Mouse (Mus musculus) liver, embryonic 11.5 days (tissue): ENCODE measurements around the gene Afmid. TPM values are rescaled to one million over a fixed set of nuclear protein-coding genes. Genes with fewer than 3 reads are reported as not detected.
A peak's percentile ranks its signal among the peaks of the same experiment; 100 is the strongest.

Experiments used
- ATAC-seq: fragments of 200-750 bp; cut with Nextera tagmentation; replicated peaks from 2 replicates; pipeline ENCODE4 v1.8.0; 2017; ENCODE audit warnings: moderate number of reproducible peaks, mild to moderate bottlenecking, moderate TSS enrichment, moderate library complexity; ENCODE audit not compliant: low FRiP score
- DNase-seq: peaks from one replicate; pipeline ENCODE4 v3.0.0-alpha.2; 2017; ENCODE audit warnings: low spot score
- H3K27ac ChIP-seq: fragments of 300-500 bp; sonication (generic); 2 replicates; pipeline ENCODE4 v1.5.1; 2014; ENCODE audit warnings: mild to moderate bottlenecking, low read depth, low read length, control low read depth
- H3K27me3 ChIP-seq: fragments of 300-500 bp; sonication (generic); replicated peaks from 2 replicates; pipeline ENCODE4 v1.6.1; 2014; ENCODE audit warnings: low read length, mixed read lengths; ENCODE audit not compliant: control insufficient read depth, insufficient read depth
- H3K36me3 ChIP-seq: fragments of 300-500 bp; sonication (generic); 2 replicates; pipeline ENCODE4 v1.6.1; 2014; ENCODE audit warnings: mild to moderate bottlenecking, low read length, moderate library complexity, mixed read lengths; ENCODE audit not compliant: control insufficient read depth, insufficient read depth
- H3K4me1 ChIP-seq: fragments of 300-500 bp; sonication (generic); replicated peaks from 2 replicates; pipeline ENCODE4 v1.6.1; 2014; ENCODE audit warnings: low read length, mixed read lengths; ENCODE audit not compliant: control insufficient read depth, insufficient read depth
- H3K4me2 ChIP-seq: fragments of 300-500 bp; sonication (generic); 2 replicates; pipeline ENCODE4 v1.6.1; 2014; ENCODE audit warnings: mild to moderate bottlenecking, control low read depth, moderate library complexity
- H3K4me3 ChIP-seq: fragments of 300-500 bp; sonication (generic); 2 replicates; pipeline ENCODE4 v1.5.1; 2014; ENCODE audit warnings: low read depth, low read length, control low read depth
- H3K9ac ChIP-seq: fragments of 300-500 bp; sonication (generic); 2 replicates; pipeline ENCODE4 v1.6.1; 2014; ENCODE audit warnings: low read depth, low read length, control low read depth
- H3K9me3 ChIP-seq: fragments of 300-500 bp; sonication (generic); 2 replicates; pipeline ENCODE4 v1.6.1; 2016; ENCODE audit warnings: low read length, inconsistent platforms, mixed read lengths; ENCODE audit not compliant: control insufficient read depth
- WGBS: fragments of 180-500 bp; shearing (Covaris S2); extraction: QIAGEN DNeasy Blood & Tissue Kit; methylation state at CpG from one replicate; pipeline ENCODE4 v1.1.7; 2014; 5-methylcytosine and 5-hydroxymethylcytosine counted together
- polyA plus RNA-seq: library from polyadenylated mRNA; unstranded; fragments of >200 nt; fragmentation: Nextera tagmentation; extraction: Ambion mirVana; gene quantifications from 2 replicates; pipeline ENCODE4 v1.2.1, GENCODE M21; 2014

The Afmid gene
- polyA plus RNA-seq, 1 experiment from 2014 or later, result 8.4 TPM

GRCm38 (mm10) chr11:117880336-117880976 lies 54.7 kb downstream of the Afmid start:
- H3K36me3 ChIP-seq, result no peaks in the 10 kb centered on the region
- H3K4me2 ChIP-seq, result no peak overlapping the region
- no peak overlapping the region for H3K4me3 ChIP-seq
- DNase-seq (no peak), ATAC-seq (no peak)
- WGBS, result 81% methylated on average over 9 of the region's 9 CpGs
- peaks cover 42% of the 10 kb centered on the region for H3K4me1 ChIP-seq
- H3K27ac ChIP-seq, result no peak overlapping the region
- no peaks in the 10 kb centered on the region; the same call in 1 of the 2 replicates for H3K27me3 ChIP-seq
- no peaks in the 10 kb centered on the region for H3K9me3 ChIP-seq
- H3K9ac ChIP-seq, result no peak overlapping the region

- Histone ChIP-seq H3K36me3 (no peaks in the 10 kb centered on the region), H3K4me3 (no peak overlapping the region), H3K27ac (no peak overlapping the region), H3K4me2 (no peak overlapping the region), H3K9me3 (no peaks in the 10 kb centered on the region), H3K27me3 (no peaks in the 10 kb centered on the region; the same call in 1 of the 2 replicates), H3K9ac (no peak overlapping the region), H3K4me1 (peaks cover 37% of the 10 kb centered on the region)
- DNase-seq (no peak), ATAC-seq (no peak)
- 71% methylated on average over 6 of the region's 6 CpGs for WGBS
Observed at GRCm38 (mm10) chr11:117880977-117881358, 55.2 kb downstream of the Afmid start.

DNA sequence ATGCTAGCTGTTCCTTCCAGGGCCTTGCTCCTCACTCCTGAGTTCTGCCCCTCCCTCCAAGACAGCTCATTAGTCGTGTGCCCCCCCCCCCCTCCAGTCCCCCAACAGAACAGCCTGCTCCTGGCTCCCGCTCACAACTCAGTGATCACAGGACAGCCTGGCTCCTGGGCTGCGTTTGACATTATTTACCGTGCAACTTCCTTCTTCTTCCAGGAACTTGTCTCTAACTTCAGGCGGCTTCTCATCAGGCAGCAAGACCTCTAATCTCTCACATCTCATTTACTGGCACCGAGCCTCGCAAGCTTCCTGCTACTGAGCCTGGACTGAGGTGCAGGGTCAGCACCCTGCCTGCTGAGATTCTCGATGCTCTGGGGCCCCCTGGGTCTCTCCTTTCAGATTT lies 56.1 kb downstream of the Afmid start:
- Histone ChIP-seq H3K27ac (peak overlapping the region; percentile 59; the same call in 1 of the 2 replicates), H3K4me3 (no peak overlapping the region), H3K9ac (no peak overlapping the region), H3K36me3 (no peaks in the 10 kb centered on the region), H3K27me3 (no peaks in the 10 kb centered on the region; the same call in 1 of the 2 replicates), H3K9me3 (no peaks in the 10 kb centered on the region), H3K4me1 (peaks cover 35% of the 10 kb centered on the region), H3K4me2 (no peak overlapping the region)
- 9% methylated on average over 8 of the region's 8 CpGs for WGBS
- ATAC-seq (no peak), DNase-seq (no peak)

- no peak overlapping the region for H3K27ac ChIP-seq
- no peaks in the 10 kb centered on the region; the same call in 1 of the 2 replicates for H3K27me3 ChIP-seq
- 70% methylated on average over 1 of the region's 1 CpGs for WGBS
- H3K4me1 ChIP-seq, result peaks cover 33% of the 10 kb centered on the region
- no peaks in the 10 kb centered on the region for H3K9me3 ChIP-seq
- no peak overlapping the region for H3K4me3 ChIP-seq
- H3K9ac ChIP-seq, result no peak overlapping the region
- DNase-seq (no peak), ATAC-seq (no peak)
- H3K36me3 ChIP-seq, result no peaks in the 10 kb centered on the region
- H3K4me2 ChIP-seq, result no peak overlapping the region
Observed at GRCm38 (mm10) chr11:117882208-117882607, 56.5 kb downstream of the Afmid start.

- Histone ChIP-seq H3K36me3 (no peaks in the 10 kb centered on the region), H3K4me1 (peaks cover 35% of the 10 kb centered on the region), H3K4me3 (no peak overlapping the region), H3K4me2 (no peak overlapping the region), H3K27ac (0 out of 2 replicates have a peak overlapping the region, but pooled peaks have one; percentile 13), H3K9me3 (no peaks in the 10 kb centered on the region), H3K9ac (no peak overlapping the region), H3K27me3 (peaks cover 28% of the 10 kb centered on the region)
- no peak for DNase-seq
- no peak for ATAC-seq
- 46% methylated on average over 5 of the region's 5 CpGs for WGBS
Observed at GRCm38 (mm10) chr11:117886000-117886399, 60.3 kb downstream of the Afmid start.

GRCm38 (mm10) chr11:117888168-117888852 lies 62.6 kb downstream of the Afmid start:
- H3K27me3 ChIP-seq, result peaks cover 28% of the 10 kb centered on the region
- no peak for DNase-seq

DNA sequence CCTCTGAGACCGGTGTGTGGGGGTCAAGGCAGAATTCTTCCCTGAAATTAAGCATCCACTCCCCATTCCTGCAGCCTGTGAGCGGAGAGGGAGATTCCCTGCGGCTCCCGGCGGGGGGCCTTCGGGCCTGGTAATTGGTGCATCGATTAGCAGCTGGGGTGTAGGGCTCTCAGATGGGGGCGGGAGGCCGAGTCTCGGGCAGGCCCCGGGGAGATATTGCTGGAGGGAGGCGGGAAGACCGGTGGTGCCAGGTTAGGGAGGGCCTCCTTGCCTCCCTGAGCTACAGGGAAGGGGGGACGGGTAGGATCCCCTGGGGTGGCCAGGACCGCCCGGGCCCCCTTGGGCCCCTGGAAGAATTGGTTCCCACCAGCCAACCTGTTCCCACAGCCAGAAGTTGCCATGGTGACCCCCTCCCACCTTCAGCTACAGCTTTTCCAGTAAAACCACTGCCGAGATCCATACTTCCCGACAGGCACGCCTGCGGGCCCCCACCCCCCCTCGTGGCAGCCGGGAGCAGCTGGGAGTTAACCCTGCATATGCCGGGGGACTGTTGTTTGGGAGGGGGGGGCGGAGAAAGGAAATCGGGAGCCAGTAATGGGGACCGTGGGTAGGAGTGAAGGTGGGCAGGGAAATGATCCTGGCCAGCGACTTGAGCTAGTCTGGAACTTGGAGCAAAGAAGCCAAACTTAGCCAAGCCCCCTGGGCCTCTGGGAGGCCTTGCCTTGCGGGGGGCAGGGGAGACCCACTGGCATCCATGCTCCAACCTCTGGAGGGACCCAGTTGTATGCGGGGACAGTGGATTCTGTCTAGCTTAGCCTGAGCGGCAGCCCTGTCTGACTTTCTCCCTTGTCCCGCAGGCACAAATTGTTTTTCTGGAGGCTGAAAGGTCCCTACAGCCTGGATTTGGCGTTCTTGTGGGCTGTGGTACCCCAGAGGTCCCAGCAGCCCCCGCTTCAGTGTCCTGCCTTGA lies 63.4 kb downstream of the Afmid start:
- peaks cover 28% of the 10 kb centered on the region for H3K27me3 ChIP-seq
- H3K27ac ChIP-seq, result peak overlapping the region; percentile 45; the same call in 1 of the 2 replicates
- H3K36me3 ChIP-seq, result no peaks in the 10 kb centered on the region
- WGBS, result 22% methylated on average over 33 of the region's 33 CpGs
- ATAC-seq (no peak), DNase-seq (no peak)
- H3K9me3 ChIP-seq, result no peaks in the 10 kb centered on the region
- H3K9ac ChIP-seq, result 0 out of 2 replicates have a peak overlapping the region, but pooled peaks have one; percentile 5
- peak overlapping the region; percentile 56 for H3K4me2 ChIP-seq
- H3K4me1 ChIP-seq, result peaks cover 22% of the 10 kb centered on the region
- peak overlapping the region; percentile 22 for H3K4me3 ChIP-seq

More at GRCm38 (mm10) chr11:117888168-117888852, 62.6 kb downstream of the Afmid start:
- Histone ChIP-seq H3K4me2 (peak overlapping the region; percentile 56), H3K9me3 (no peaks in the 10 kb centered on the region), H3K4me1 (peaks cover 22% of the 10 kb centered on the region), H3K36me3 (no peaks in the 10 kb centered on the region), H3K27ac (no peak overlapping the region), H3K9ac (no peak overlapping the region), H3K4me3 (no peak overlapping the region; the same call in 1 of the 2 replicates)
- no peak for ATAC-seq
- 33% methylated on average over 20 of the region's 20 CpGs for WGBS
